Mouse (Mus musculus) lung, postnatal 0 days (tissue): ENCODE measurements at regions not wholly inside any gene's neighbourhood (a gene's known extent, or its start where the extent isn't known, plus 50 kb on each side); places are given as distances from the start of the nearest gene placed in this dataset.
A peak's percentile ranks its signal among the peaks of the same experiment; 100 is the strongest.

ENCODE experiments used
- ATAC-seq: fragments of 200-750 bp; cut with Nextera tagmentation; 2 replicates; pipeline ENCODE4 v1.8.0; 2017; ENCODE audit warnings: moderate library complexity
- DNase-seq: peaks from one replicate; pipeline ENCODE4 v3.0.0-alpha.2; 2016; ENCODE audit warnings: low spot score
- H3K27ac ChIP-seq: fragments of 300-500 bp; sonication (generic); 2 replicates; pipeline ENCODE4 v1.5.1; 2014; ENCODE audit warnings: antibody characterized with exemption, mild to moderate bottlenecking, low read length, mixed read lengths
- H3K27me3 ChIP-seq: fragments of 300-500 bp; sonication (generic); replicated peaks from 2 replicates; pipeline ENCODE4 v1.6.1; 2014; ENCODE audit warnings: low read length, mixed read lengths; ENCODE audit not compliant: insufficient read depth
- H3K36me3 ChIP-seq: fragments of 300-500 bp; sonication (generic); 2 replicates; pipeline ENCODE4 v1.6.1; 2014; ENCODE audit warnings: low read length, mixed read lengths; ENCODE audit not compliant: insufficient read depth
- H3K4me1 ChIP-seq: fragments of 300-500 bp; sonication (generic); 2 replicates; pipeline ENCODE4 v1.6.1; 2014; ENCODE audit warnings: antibody characterized with exemption, low read depth, low read length, mixed read lengths; ENCODE audit not compliant: insufficient read depth
- H3K4me2 ChIP-seq: fragments of 300-500 bp; sonication (generic); replicated peaks from 2 replicates; pipeline ENCODE4 v1.6.1; 2014; ENCODE audit warnings: low read depth, mild to moderate bottlenecking, low read length, moderate library complexity, mixed read lengths
- H3K4me3 ChIP-seq: fragments of 300-500 bp; sonication (generic); 2 replicates; pipeline ENCODE4 v1.5.1; 2014; ENCODE audit warnings: low read depth, low read length
- H3K9ac ChIP-seq: fragments of 300-500 bp; sonication (generic); replicated peaks from 2 replicates; pipeline ENCODE4 v1.6.1; 2014; ENCODE audit warnings: low read depth, mild to moderate bottlenecking
- H3K9me3 ChIP-seq: fragments of 300-500 bp; sonication (generic); 2 replicates; pipeline ENCODE4 v1.6.1; 2016; ENCODE audit warnings: low read length, mixed read lengths
- CTCF ChIP-seq: IDR thresholded peaks from 2 replicates; pipeline ENCODE4 v1.5.1; 2016; ENCODE audit warnings: antibody characterized with exemption, mild to moderate bottlenecking
- EP300 ChIP-seq: IDR thresholded peaks from 2 replicates; pipeline ENCODE4 v1.6.1; 2016; ENCODE audit warnings: antibody characterized with exemption, mild to moderate bottlenecking, control low read depth
- WGBS: fragments of 180-500 bp; shearing (Covaris S2); extraction: QIAGEN DNeasy Blood & Tissue Kit; methylation state at CpG from one replicate; pipeline ENCODE4 v1.1.7; 2014; 5-methylcytosine and 5-hydroxymethylcytosine counted together

- Histone ChIP-seq H3K27me3 (no peaks in the 10 kb centered on the region), H3K27ac (peak overlapping the region; percentile 44; the same call in 1 of the 2 replicates), H3K9me3 (no peaks in the 10 kb centered on the region), H3K4me1 (no peaks in the 10 kb centered on the region; the same call in 1 of the 2 replicates), H3K36me3 (no peaks in the 10 kb centered on the region), H3K4me2 (no peak overlapping the region), H3K9ac (no peak overlapping the region), H3K4me3 (no peak overlapping the region)
- WGBS: 16% methylated on average over 3 of the region's 3 CpGs
- DNase-seq (peak; percentile 52), ATAC-seq (peak; percentile 85)
- peak; percentile 78 for TF ChIP-seq EP300
- no peak for TF ChIP-seq CTCF
These were observed 57.1 kb upstream of the Ccnd1 start for GRCm38 (mm10) chr7:144996847-144997246.

- H3K27me3 ChIP-seq: no peaks in the 10 kb centered on the region
- H3K4me2 ChIP-seq: no peak overlapping the region
- H3K9me3 ChIP-seq: no peaks in the 10 kb centered on the region
- no peak overlapping the region for H3K27ac ChIP-seq
- no peak overlapping the region for H3K4me3 ChIP-seq
- WGBS: 59% methylated on average over 4 of the region's 4 CpGs
- no peaks in the 10 kb centered on the region; the same call in 1 of the 2 replicates for H3K4me1 ChIP-seq
- H3K36me3 ChIP-seq: no peaks in the 10 kb centered on the region
- ATAC-seq (no peak), DNase-seq (no peak)
- no peak overlapping the region for H3K9ac ChIP-seq
- no peak for TF ChIP-seq CTCF
- no peak for TF ChIP-seq EP300
These were observed 54.5 kb upstream of the Ccnd1 start for GRCm38 (mm10) chr7:144994229-144994628.

- no peak overlapping the region for H3K27ac ChIP-seq
- ATAC-seq (no peak), DNase-seq (no peak)
- H3K4me3 ChIP-seq: no peak overlapping the region
- no peaks in the 10 kb centered on the region; the same call in 1 of the 2 replicates for H3K4me1 ChIP-seq
- no peak overlapping the region for H3K4me2 ChIP-seq
- WGBS: 73% methylated on average over 4 of the region's 4 CpGs
- H3K9me3 ChIP-seq: no peaks in the 10 kb centered on the region
- H3K27me3 ChIP-seq: no peaks in the 10 kb centered on the region
- H3K36me3 ChIP-seq: no peaks in the 10 kb centered on the region
- no peak overlapping the region for H3K9ac ChIP-seq
- no peak for TF ChIP-seq EP300
- TF ChIP-seq CTCF: no peak
These were observed 53.8 kb upstream of the Ccnd1 start for GRCm38 (mm10) chr7:144993566-144993965.

- Histone ChIP-seq H3K9ac (no peak overlapping the region), H3K4me1 (no peaks in the 10 kb centered on the region), H3K4me3 (no peak overlapping the region), H3K4me2 (no peak overlapping the region), H3K36me3 (no peaks in the 10 kb centered on the region), H3K27ac (no peak overlapping the region), H3K27me3 (no peaks in the 10 kb centered on the region), H3K9me3 (no peaks in the 10 kb centered on the region)
- WGBS: 96% methylated on average over 1 of the region's 1 CpGs
- DNase-seq (no peak), ATAC-seq (no peak)
- peak; percentile 35 for TF ChIP-seq CTCF
- TF ChIP-seq EP300: no peak
These were observed 52.0 kb upstream of the Ccnd1 start for GRCm38 (mm10) chr7:144991760-144992159.
